Mouse (Mus musculus) kidney, adult 10 weeks (tissue): ENCODE results near the gene Asphd2. TPM values are rescaled to one million over a fixed set of nuclear protein-coding genes. Genes with fewer than 3 reads are reported as not detected.

Source experiments
- polyA plus RNA-seq: library from polyadenylated mRNA; stranded (reverse); fragments of 350-450 nt; fragmentation: Illumina TruSeq; extraction: RNeasy Lipid Tissue Mini Kit (QIAGEN cat#74804); gene quantifications from one replicate; pipeline ENCODE4 v1.2.3, GENCODE M21; 2014; ENCODE audit warnings: low read depth, low replicate concordance

Gene Asphd2
- not detected for polyA plus RNA-seq

DNA sequence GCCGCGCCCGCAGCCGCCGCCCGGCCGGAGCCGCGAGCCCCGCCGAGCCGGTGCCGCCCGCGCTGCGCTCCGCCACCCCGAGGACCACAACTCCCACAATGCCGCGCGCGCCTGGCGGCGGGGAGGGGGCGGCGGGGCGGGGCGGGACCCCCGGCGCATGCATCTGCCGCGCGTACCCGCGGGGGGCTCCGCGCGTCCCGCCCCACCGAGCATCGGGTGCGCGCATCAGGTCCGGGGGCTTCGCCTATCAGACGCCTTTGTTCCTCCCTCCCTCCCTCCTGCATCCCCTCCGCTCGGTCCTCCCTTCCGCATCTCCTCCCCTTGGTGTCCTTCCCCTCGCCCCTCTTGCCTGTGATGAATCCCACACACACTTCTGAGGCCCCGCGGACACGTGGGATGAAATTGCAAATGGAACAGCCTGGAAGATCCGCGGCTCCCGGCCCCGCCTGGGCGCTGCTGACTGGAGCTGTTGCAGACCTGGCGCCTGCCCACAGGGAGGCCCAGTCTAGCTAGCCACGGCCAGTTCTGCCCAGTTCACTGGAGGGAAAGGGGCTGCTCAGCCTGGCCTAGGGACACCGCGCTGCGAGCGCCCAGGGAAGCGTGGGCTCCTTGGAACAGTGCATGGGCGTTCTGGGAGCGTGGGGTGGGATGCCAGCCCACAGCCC is at the start of gene Asphd2:
Gene Asphd2 (minus strand): TSS at position 88 of the 665 bp plus-strand sequence.

DNA sequence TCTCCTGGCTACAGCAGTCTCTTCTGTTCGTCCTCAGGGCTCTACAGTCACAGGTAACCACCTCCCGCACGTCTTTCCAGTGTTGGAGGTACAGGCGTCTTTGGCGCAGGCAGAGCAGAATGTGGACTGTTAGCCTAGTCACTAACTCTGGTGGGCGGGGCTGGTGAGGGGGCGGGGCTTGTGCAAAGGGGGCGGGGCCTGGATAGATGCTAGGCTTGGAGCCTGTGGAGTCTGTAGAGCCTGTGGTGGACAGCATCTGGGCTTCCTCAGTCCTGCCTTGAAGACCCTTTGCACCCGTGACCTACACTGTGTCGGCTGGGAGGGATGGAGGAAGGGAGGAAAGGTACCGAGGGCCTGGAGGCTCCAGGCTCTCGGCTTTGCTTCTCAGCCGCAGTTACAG is 38.8 kb downstream of the Asphd2 start, which contains the start of gene Gm6583:
Gene Gm6583 (minus strand): TSS at position 124 of the 400 bp plus-strand sequence.

DNA sequence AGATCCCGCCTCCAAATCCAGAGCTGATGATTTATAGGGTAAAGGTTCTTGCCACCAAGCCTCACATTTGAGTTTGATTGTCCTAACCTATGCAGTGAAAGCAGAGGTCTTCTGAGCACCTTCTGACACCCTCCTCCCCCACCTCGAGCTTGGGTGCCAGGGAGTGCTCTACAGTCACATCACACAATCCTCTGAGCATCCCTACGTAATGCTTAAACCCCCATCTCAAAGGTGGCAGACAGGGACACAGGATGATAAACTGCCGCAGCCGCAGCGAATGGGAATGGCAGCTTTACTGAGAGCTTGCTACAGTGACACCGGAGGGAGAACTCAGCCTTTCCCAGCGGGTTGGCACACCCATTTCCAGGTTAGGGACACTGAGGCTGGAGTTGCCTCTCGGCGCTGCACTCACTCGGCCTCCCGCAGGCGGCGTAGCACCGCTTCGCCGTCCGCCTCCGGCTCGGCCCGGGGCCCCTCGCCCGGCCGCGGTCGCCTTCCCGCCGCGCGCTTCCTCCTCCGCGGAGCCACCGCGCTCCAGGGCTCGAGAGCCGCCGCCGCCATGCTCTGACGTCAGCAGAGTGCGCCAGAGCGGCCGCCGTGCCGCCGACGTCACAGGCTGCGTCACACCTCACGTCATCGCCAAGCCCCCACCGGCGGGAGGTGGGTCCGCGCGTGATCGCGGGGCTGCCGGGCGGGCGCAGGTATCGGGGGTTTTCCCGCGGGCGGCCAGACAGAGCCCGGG is 52.0 kb downstream of the Asphd2 start, which contains the start of the genes Srrd and Hps4:
Gene Srrd (minus strand): TSS at position 578 of the 742 bp plus-strand sequence.
Gene Hps4 (plus strand): TSS at position 621 of the 742 bp plus-strand sequence.

Other genes with a start within 250 kb of the Asphd2 start
- not detected for gene Cryba4, start 142.3 kb downstream of the Asphd2 start, polyA plus RNA-seq
- gene Crybb1, start 139.1 kb downstream of the Asphd2 start, polyA plus RNA-seq = not detected
- gene Tpst2, start 118.2 kb downstream of the Asphd2 start, polyA plus RNA-seq = 5.1 TPM
- gene Tfip11, start 68.5 kb downstream of the Asphd2 start, polyA plus RNA-seq = 6.9 TPM
- 1.5 TPM for gene Srrd, start 51.8 kb downstream of the Asphd2 start, polyA plus RNA-seq
- 13.7 TPM for gene Hps4, start 51.8 kb downstream of the Asphd2 start, polyA plus RNA-seq
- not detected for gene Gm6583, start 38.8 kb downstream of the Asphd2 start, polyA plus RNA-seq
- gene Gm6588, start 54.6 kb upstream of the Asphd2 start, polyA plus RNA-seq = not detected
- not detected for gene Sez6l, start 182.3 kb upstream of the Asphd2 start, polyA plus RNA-seq